Mouse (Mus musculus) embryonic facial prominence, embryonic 15.5 days (tissue): Measurements from ENCODE around the gene Olfr1269. TPM values are rescaled to one million over a fixed set of nuclear protein-coding genes. Genes with fewer than 3 reads are reported as not detected.

ENCODE experiments used
- ATAC-seq: fragments of 200-750 bp; cut with Nextera tagmentation; 2 replicates; pipeline ENCODE4 v1.8.0; 2017; ENCODE audit warnings: low read depth, moderate TSS enrichment; ENCODE audit not compliant: insufficient number of reproducible peaks, low FRiP score, low TSS enrichment
- H3K27ac ChIP-seq: fragments of 300-500 bp; sonication (generic); replicated peaks from 2 replicates; pipeline ENCODE4 v1.5.1; 2015; ENCODE audit warnings: mild to moderate bottlenecking, inconsistent platforms
- H3K27me3 ChIP-seq: fragments of 300-500 bp; sonication (generic); 2 replicates; pipeline ENCODE4 v1.6.1; 2015; ENCODE audit warnings: inconsistent platforms
- H3K36me3 ChIP-seq: fragments of 300-500 bp; sonication (generic); 2 replicates; pipeline ENCODE4 v1.6.1; 2015; ENCODE audit warnings: mild to moderate bottlenecking, inconsistent platforms
- H3K4me1 ChIP-seq: fragments of 300-500 bp; sonication (generic); 2 replicates; pipeline ENCODE4 v1.6.1; 2015; ENCODE audit warnings: inconsistent platforms
- H3K4me2 ChIP-seq: fragments of 300-500 bp; sonication (generic); replicated peaks from 2 replicates; pipeline ENCODE4 v1.6.1; 2015; ENCODE audit warnings: mild to moderate bottlenecking, inconsistent platforms
- H3K4me3 ChIP-seq: fragments of 300-500 bp; sonication (generic); replicated peaks from 2 replicates; pipeline ENCODE4 v1.5.1; 2015; ENCODE audit warnings: mild to moderate bottlenecking, inconsistent platforms
- H3K9ac ChIP-seq: fragments of 300-500 bp; sonication (generic); 2 replicates; pipeline ENCODE4 v1.6.1; 2015; ENCODE audit warnings: inconsistent platforms
- H3K9me3 ChIP-seq: fragments of 300-500 bp; sonication (generic); replicated peaks from 2 replicates; pipeline ENCODE4 v1.6.1; 2016; ENCODE audit warnings: inconsistent platforms
- WGBS: fragments of 180-500 bp; shearing (Covaris S2); methylation state at CpG from one replicate; pipeline ENCODE4 v1.1.7; 2015; 5-methylcytosine and 5-hydroxymethylcytosine counted together
- polyA plus RNA-seq: library from polyadenylated mRNA; unstranded; fragments of >200 nt; fragmentation: Nextera tagmentation; extraction: Ambion mirVana; gene quantifications from 2 replicates; pipeline ENCODE4 v1.2.1, GENCODE M21; 2015

Gene Olfr1269
- polyA plus RNA-seq, result not detected in 2 replicates

GRCm38 (mm10) chr2:90121312-90121711, at the start of gene Olfr1269:
Gene Olfr1269, minus strand, starts transcription at chr2:90121412.
- ATAC-seq, result no peak
- Histone ChIP-seq H3K4me2 (no peak within 1 kb of the TSS), H3K9ac (no peak within 1 kb of the TSS), H3K4me1 (no peaks in the 10 kb centered on the region), H3K27me3 (no peaks in the 10 kb centered on the region), H3K4me3 (no peak within 1 kb of the TSS), H3K9me3 (no peaks in the 10 kb centered on the region), H3K27ac (no peak within 1 kb of the TSS), H3K36me3 (no peaks in the 10 kb centered on the region)
- 88% methylated on average over 1 of the region's 1 CpGs for WGBS

GRCm38 (mm10) chr2:90153916-90154315, 32.7 kb upstream of the Olfr1269 start:
- no peak overlapping the region for H3K4me3 ChIP-seq
- H3K9ac ChIP-seq, result no peak overlapping the region
- WGBS, result 86% methylated on average over 9 of the region's 9 CpGs
- H3K4me2 ChIP-seq, result no peak overlapping the region
- no peaks in the 10 kb centered on the region for H3K27me3 ChIP-seq
- no peaks in the 10 kb centered on the region for H3K4me1 ChIP-seq
- ATAC-seq, result no peak
- H3K9me3 ChIP-seq, result no peaks in the 10 kb centered on the region
- no peak overlapping the region for H3K27ac ChIP-seq
- H3K36me3 ChIP-seq, result no peaks in the 10 kb centered on the region

GRCm38 (mm10) chr2:90152991-90153390, 31.8 kb upstream of the Olfr1269 start, which contains the start of gene Olfr1270:
Gene Olfr1270, minus strand, starts transcription at chr2:90153091.
- no peaks in the 10 kb centered on the region for H3K9me3 ChIP-seq
- no peak within 1 kb of the TSS for H3K9ac ChIP-seq
- no peaks in the 10 kb centered on the region for H3K4me1 ChIP-seq
- H3K36me3 ChIP-seq, result no peaks in the 10 kb centered on the region
- no peak for ATAC-seq
- no peaks in the 10 kb centered on the region for H3K27me3 ChIP-seq
- no peak within 1 kb of the TSS for H3K4me2 ChIP-seq
- H3K27ac ChIP-seq, result no peak within 1 kb of the TSS
- 77% methylated on average over 3 of the region's 3 CpGs for WGBS
- H3K4me3 ChIP-seq, result no peak within 1 kb of the TSS

GRCm38 (mm10) chr2:90142196-90142595, 21.0 kb upstream of the Olfr1269 start, which contains the start of gene Olfr32:
Gene Olfr32, minus strand, starts transcription at chr2:90142296.
- no peaks in the 10 kb centered on the region for H3K4me1 ChIP-seq
- no peak within 1 kb of the TSS for H3K9ac ChIP-seq
- ATAC-seq, result no peak
- no peaks in the 10 kb centered on the region for H3K36me3 ChIP-seq
- H3K9me3 ChIP-seq, result no peaks in the 10 kb centered on the region
- no peak within 1 kb of the TSS for H3K4me2 ChIP-seq
- no peak within 1 kb of the TSS for H3K4me3 ChIP-seq
- no peak within 1 kb of the TSS for H3K27ac ChIP-seq
- H3K27me3 ChIP-seq, result no peaks in the 10 kb centered on the region

- H3K9me3 ChIP-seq, result no peaks in the 10 kb centered on the region
- no peak overlapping the region for H3K27ac ChIP-seq
- H3K4me3 ChIP-seq, result no peak overlapping the region
- WGBS, result 77% methylated on average over 2 of the region's 2 CpGs
- H3K36me3 ChIP-seq, result no peaks in the 10 kb centered on the region
- H3K9ac ChIP-seq, result no peak overlapping the region
- no peaks in the 10 kb centered on the region for H3K4me1 ChIP-seq
- H3K27me3 ChIP-seq, result no peaks in the 10 kb centered on the region
- no peak for ATAC-seq
- H3K4me2 ChIP-seq, result no peak overlapping the region
These were observed 51.1 kb downstream of the Olfr1269 start for GRCm38 (mm10) chr2:90070065-90070464.

Other genes starting within 250 kb of the Olfr1269 start
- not detected in 2 replicates for gene Olfr1257, start 243.0 kb downstream of the Olfr1269 start, polyA plus RNA-seq
- gene Olfr1258, start 194.1 kb downstream of the Olfr1269 start, polyA plus RNA-seq, result 0.11 TPM in 1 of 2 replicates, not detected in the other
- 0.04 TPM in 1 of 2 replicates, not detected in the other for gene Olfr1259, start 172.7 kb downstream of the Olfr1269 start, polyA plus RNA-seq
- gene Olfr1260, start 147.1 kb downstream of the Olfr1269 start, polyA plus RNA-seq, result not detected in 2 replicates
- gene Olfr1261, start 130.2 kb downstream of the Olfr1269 start, polyA plus RNA-seq, result not detected in 2 replicates
- gene Olfr1262, start 121.3 kb downstream of the Olfr1269 start, polyA plus RNA-seq, result not detected in 2 replicates
- gene Olfr1263, start 109.3 kb downstream of the Olfr1269 start, polyA plus RNA-seq, result not detected in 2 replicates
- 0.08 and 0.23 TPM in 2 replicates for gene Olfr1264, start 95.8 kb downstream of the Olfr1269 start, polyA plus RNA-seq
- gene Olfr1265, start 86.1 kb downstream of the Olfr1269 start, polyA plus RNA-seq, result not detected in 2 replicates
- gene Olfr140, start 57.8 kb downstream of the Olfr1269 start, polyA plus RNA-seq, result 0.12 TPM in 1 of 2 replicates, not detected in the other
- gene Olfr32, start 20.9 kb upstream of the Olfr1269 start, polyA plus RNA-seq, result 0.17 and 0.67 TPM in 2 replicates
- 0.04 TPM in 1 of 2 replicates, not detected in the other for gene Olfr1270, start 31.7 kb upstream of the Olfr1269 start, polyA plus RNA-seq
- not detected in 2 replicates for gene Olfr1506, start 103.1 kb upstream of the Olfr1269 start, polyA plus RNA-seq
- 0.05 TPM in 1 of 2 replicates, not detected in the other for gene Olfr142, start 136.2 kb upstream of the Olfr1269 start, polyA plus RNA-seq
- 0.07 and 0.13 TPM in 2 replicates for gene Olfr1271, start 149.6 kb upstream of the Olfr1269 start, polyA plus RNA-seq
- gene Olfr1272, start 171.4 kb upstream of the Olfr1269 start, polyA plus RNA-seq, result not detected in 2 replicates
- gene Gm13769, start 200.8 kb upstream of the Olfr1269 start, polyA plus RNA-seq, result 0.29 and 0.33 TPM in 2 replicates